Mouse (Mus musculus) adipocyte (in vitro differentiated cells): ENCODE results near the gene Ube2l6.

Experiments used
- DNase-seq: peaks from one replicate; pipeline ENCODE4 v3.0.0-alpha.2; 2016; ENCODE audit warnings: low spot score

Ube2l6 gene

DNA sequence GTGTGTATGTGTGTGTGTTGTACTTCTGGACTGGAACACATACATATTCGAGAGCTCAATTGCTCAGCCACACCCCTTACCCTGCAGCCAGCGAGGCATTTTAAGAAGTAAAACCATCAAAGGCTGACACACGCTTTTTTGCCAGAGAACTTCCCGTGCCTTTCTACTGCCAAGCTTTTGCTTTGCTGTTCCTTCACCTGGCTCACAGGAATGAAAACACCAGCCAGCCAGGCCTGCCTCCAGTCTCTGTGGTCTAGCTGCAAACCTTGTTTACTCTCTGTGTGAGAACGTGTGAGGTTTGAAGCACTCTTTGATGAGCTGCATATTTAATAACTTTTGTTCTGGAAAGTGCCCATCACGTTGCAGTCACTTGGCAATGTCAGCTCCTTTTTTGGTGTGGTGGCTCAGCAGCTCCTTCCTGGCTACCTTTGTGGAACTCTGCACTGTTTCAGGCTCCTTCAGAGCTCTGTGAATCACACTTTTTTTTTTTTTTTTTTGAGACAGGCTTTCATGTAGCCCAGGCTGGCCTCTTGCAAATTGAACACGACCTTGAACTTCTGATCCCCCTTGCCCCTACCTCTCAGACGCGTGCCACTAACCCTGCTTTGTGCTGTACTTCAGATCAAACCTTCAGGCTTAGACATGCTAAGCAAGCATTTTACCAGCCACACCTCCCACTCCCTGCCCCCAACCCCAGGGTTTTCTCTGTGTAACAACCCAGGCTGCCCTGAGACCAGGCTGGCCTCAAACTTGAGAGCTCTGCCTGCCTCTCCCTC lies 39.4 kb downstream of the Ube2l6 start:
- DNase-seq: no peak

DNA sequence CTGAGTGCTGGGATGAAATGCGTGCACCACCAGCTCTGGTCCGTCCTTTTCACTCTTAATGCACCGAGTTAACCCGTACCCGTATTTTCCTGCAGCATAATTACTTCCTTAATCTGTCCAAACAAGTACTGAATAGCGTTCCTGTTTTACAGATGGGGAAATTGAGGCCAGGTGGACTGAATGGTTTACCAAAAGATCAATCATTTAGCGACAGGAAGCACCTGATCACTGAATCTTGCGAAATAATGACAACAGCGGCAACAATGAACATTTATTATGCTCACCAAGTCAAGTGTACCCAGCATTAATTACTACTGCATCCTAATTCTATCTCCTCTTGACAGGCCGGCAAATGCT lies 39.9 kb downstream of the Ube2l6 start, which contains the start of gene Slc43a1:
Slc43a1 (plus strand) TSS at position 258 of the 357 bp plus-strand sequence.
- no peak for DNase-seq

DNA sequence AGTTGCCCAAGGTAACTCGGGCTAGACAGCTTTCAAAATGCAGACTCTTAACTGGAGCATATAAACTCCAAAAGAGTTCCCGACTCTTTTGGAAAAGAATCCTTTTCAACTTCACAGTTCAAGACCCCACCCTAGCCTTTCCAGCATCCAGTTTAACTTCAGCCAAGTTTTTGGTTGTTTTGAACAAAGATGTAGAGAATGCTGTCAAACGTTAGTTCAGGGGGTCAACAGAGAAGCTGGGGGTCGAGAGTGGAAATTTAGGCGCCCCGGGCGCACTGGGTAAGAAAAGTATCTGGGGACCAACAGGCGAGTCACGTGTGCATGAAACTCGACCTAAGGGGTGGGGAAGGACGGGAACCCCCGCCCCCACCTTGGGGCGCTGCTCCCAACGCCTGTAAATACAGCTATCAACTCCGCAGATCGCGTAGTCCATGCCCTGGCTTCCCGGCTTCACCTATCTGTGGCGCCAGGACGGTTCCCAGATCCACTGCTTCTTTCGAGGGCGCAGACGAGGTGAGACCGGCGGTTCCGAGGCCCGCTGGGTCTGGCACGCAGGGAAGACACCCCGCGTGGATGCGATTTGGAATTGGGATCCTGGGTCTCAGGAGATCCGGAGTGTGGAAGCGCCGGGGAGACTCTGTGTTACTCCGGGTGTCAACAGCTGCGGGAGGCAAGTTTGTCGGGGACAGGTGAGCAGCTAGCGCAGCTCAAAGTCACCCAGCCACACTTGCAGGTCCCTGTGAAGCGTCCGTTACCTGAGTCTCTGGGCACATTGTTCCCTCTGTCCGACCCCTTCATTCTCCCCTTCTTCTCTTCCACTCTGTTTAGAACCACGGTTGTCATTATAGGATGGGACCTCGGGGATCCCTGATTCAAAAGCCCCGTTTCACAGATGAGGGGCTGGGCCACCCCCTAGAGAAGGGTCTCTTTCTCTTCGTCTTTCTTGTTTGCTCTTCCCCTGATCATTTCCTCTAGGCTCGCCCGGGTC lies 40.7 kb downstream of the Ube2l6 start:
- DNase-seq: no peak

DNA sequence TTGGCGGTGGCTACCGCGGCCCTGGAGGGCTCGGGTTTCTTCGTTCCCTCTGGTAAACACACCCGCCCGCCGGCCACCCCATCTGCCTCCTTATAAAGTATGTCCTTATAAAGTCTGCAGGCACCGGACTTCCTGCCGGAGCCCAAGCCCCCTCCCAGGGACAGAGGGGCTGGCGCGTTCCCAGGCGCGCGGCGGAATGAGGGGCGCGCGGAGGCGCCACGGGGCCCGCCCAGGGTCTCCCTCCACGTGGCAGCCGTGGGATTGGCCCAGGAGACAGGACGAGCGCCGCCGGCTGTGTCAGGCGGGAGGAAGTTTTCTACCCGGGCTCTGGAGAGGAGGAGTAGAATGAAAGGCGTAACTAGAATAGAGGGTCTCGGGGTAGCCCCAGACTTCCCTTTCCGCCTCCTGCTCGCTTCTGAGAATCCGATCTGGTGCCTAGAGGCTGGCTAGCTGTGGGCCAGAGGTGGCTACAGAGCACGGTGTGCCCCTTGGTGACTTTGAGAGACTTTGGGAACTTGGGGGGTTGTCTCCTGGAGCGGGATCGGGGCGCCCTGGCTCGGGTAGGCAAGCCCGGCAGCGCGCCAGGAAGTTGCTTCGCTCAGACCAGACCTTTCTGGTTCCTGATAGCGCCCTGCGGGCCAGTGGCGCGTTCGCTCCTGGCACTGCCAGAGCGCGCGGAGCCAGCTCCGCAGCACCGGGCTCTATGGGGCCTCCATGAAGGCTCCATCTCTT lies 41.6 kb downstream of the Ube2l6 start:
- DNase-seq: no peak

DNA sequence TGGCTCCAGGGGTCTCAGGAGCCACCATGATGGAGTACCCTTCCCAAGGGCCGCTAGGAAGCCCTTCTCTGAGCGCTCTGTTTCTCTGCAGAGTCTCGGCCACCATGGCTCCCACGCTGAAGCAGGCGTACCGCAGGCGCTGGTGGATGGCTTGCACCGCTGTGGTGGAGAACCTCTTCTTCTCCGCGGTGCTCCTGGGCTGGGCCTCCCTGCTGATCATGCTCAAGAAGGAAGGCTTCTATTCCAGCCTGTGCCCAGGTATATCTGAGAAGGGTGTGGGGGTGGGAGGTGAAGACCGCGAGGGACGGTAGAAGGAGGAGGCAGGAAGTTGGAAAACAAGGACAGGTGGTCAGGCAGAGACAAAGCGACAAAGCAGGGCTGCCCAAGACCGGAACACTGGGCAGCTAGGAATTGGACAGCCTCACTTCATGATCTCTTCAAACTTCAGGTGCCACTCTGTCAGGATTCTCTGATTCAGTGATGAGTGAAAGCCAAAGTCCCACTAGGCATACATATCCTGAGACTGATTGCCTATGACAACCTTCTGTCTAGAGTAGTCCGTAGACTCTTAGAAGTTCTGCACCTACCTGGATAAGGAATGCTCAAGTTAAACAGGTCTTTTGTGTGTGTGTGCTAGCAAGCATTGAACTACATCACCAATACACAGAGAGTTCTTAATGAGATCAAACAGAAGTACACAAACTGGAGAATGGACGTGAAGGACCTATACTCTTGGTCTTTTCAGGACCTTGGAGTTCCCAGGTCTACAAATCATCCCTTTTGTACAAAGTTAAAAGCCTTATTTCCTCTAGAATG lies 42.3 kb downstream of the Ube2l6 start:
- no peak for DNase-seq

DNA sequence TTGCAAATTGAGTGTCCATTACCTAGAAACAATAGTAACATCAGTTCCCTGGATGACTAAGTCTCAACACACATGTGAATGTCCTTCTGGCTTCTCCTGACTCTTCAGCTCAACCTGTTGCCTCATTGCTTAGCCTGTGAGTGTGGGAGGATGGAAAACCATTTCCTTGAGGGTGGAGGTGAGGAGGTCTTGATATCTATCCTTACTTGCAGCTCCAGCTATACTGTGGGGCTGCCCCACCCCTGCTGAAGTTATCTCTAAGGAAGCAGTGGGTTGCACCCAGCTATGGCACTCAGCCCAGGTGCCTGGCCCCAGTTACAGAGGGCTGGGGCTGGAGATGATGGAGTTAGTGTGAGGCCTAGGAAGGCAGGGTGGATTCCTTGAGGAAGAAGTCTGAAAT lies 43.3 kb downstream of the Ube2l6 start:
- no peak for DNase-seq

DNA sequence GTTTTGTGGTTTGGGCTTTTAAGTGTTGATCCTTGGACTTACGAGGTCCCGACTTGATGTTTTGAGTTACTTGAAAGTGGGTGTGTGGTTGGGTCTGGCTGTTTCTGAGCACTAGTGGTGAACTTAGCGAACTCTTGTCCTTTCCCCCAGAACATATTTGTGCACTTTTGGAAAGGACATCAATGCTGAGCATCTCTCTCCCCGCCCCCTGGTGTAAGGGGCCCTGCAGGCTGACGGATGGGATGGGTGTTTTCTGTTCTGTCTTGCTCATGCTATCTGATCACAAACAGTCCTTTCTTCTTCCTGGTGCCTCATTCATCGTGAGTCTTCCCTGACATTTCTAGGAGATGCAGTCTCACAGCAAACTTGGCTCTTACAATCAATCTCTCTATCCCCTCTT lies 45.0 kb downstream of the Ube2l6 start:
- no peak for DNase-seq

DNA sequence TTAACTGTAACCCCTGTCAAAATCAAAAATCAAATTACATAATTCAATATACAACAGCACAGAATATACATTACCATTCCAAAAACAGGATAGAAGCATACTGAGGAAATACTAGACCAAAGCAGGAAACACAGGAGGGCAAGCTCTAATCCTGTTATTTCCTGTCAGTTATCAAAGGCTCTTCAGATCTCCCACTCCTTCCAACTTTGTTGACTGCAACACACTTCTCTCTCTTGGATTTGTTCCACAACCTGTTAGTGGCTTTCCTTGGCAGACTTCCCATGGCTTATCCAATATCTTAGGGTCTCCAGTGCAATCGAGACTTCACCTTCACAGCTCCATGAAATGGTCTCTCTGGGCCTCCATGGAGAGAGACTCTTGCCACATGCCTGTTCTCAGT lies 46.6 kb downstream of the Ube2l6 start:
- DNase-seq: no peak

DNA sequence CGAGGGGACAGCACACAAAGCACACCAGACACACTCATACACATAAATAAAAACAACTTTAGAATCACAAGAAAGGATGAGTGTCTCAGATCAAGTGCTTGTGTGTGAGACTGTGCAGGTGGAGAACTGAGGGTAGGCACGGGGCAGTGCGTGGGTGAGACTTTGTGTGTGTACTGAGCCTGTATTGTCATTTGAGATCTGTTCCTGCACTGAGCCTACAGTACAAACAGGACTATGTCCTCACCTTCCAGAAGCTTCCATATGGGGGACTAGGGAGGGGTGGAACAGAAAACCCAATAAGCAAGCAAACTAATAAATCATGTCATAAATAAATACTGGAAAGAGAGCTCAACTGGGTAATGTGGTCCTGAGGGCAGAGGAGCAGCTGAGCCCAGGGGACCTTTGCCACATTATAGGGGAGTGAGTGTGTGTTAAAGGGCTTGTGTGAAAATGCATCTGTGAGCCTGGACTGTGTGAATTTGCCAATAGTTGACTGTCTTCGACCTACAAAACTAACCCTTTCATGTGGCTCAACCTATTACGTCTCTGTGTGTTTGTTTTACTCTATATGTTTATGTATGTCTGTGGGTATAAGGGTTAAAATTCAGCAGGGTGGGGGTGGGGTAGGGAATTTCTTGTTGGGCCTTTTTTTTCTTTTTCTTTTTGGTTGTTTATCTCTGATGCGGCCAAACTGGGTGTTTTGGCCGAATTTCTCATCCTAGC lies 51.9 kb downstream of the Ube2l6 start:
- DNase-seq: peak; percentile 96

DNA sequence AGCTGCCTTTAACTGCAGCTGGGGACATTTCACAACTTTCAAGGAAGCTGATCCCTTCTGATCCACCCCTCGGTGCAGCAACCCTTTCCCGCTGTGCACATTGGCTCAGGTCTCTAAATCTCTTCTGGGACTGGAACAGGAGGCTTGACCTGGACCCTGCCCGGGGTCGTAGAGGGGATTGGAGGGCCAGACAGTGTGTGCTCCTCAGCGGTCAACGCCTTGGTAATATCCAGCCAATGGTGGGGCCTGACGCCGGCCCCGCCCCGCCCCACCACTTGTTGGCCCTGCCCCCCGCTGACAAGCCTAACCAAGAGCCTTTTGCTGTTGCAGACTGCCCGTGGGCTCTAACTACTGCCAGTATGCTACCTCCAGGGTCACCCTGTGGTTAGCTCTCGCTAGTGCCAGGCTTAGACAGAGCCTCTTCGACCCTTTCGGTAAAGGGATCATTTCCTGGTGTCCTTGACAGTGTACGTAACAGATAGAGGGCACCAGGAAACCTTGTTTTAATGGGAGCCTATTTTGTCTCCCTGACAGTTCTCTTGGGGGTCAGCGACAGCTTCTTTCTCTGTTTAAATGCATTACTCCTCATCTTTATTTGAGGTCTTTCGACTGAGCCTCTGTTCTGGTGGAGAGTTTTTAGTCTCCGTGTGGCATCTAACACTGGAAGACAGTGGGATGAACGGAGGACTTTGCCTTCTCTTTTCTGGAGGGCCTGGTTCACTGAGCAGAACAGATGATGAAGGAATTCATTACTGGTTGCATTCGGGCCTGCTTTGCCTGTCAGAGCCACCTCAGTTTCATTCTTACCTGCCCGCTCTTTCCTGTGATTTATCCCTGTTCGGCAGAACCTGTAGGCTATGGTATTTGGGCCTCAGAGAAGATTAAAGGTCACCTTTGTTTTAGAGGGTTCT lies 52.8 kb downstream of the Ube2l6 start:
- DNase-seq: no peak

DNA sequence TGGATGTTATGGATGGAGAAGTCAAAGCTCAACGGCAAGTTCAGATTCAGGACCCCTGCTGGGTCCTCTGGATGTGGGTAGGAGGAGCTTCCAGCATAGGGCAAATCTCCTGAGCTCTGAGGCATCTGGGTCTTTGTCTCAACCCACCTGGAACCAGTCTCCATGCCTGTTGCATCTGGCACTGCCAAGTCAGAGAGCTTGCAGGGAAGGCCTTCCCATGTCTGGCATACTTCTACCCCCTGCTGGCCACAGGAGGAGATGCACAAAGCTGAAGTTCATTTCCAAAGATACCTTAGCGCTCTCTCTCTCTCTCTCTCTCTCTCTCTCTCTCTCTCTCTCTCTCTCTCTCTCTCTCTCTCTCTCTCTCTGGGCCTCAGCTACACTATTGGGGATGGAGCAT lies 57.1 kb downstream of the Ube2l6 start:
- peak; percentile 82 for DNase-seq

DNA sequence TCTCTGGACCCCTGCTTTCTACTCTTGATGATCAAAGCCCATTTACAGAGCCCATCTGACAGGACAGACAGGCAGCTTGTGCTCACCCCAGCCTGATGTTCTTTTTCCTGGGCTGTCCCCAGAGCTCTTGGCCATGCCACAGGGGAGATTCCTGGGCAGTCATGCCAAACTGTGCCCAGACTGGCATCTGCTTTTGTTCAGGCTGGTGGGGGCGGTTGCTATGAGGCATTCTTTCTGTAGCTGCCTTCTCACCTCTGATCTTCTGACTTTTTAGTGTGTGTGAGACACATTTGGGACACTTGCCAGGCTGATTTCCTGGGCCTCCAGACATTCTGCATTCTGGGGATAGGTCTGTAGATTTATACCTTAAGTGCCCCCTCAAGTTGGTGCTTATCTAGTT lies 59.9 kb downstream of the Ube2l6 start:
- DNase-seq: peak; percentile 37
